Mouse (Mus musculus) heart, postnatal 0 days (tissue): Measurements from ENCODE around the gene Bcr.

Source experiments
- CTCF ChIP-seq: IDR thresholded peaks from 2 replicates; pipeline ENCODE4 v1.5.1; 2016; ENCODE audit warnings: antibody characterized with exemption, control low read depth, low read depth
- EP300 ChIP-seq: IDR thresholded peaks from 2 replicates; pipeline ENCODE4 v1.6.1; 2016; ENCODE audit warnings: antibody characterized with exemption, low read depth

DNA sequence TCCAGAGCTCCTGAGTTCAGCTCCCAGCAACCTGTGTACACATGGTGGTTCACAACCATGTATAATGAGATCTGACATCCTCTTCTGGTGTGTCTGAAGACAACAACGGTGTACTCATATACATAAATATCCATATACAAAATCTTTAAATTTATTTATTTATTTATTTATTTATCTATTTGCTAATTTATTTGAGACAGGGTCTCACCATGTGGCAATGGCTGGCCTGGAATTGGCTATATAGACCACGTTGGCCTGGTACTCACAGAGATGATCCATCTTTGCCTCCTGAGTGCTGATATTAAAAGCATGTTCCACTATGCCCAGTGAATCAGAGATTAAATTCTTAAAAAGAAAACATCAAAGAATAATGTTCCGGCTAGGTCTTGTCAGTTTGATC is 150.4 kb downstream of the Bcr start:
- TF ChIP-seq CTCF (no peak), EP300 (no peak)
